Mouse (Mus musculus) heart, postnatal 25 days (tissue): ENCODE results near the gene Stx6. TPM values are rescaled to one million over a fixed set of nuclear protein-coding genes. Genes with fewer than 3 reads are reported as not detected.
"Not testable (repeated sequence)": the region's sequence is repeated elsewhere in the genome, so short reads cannot be mapped to it uniquely, and the experiment has no call there.

Source experiments
- DNase-seq: peaks from one replicate; pipeline ENCODE4 v3.0.0; 2022; ENCODE audit warnings: low spot score
- intact Hi-C: fragments of 180-260 bp; cut with DNase I; formaldehyde crosslinking; loops from one replicate; pipeline ENCODE4 v1.15.1; 2025
- total RNA-seq, 2 experiments: library from RNA; stranded (reverse); gene quantifications; 2 replicates each; pipeline ENCODE4 v1.2.3; 2021

Gene Stx6
- total RNA-seq, 2 experiments from 2014 or later = 25.2 to 26.5 TPM

DNA sequence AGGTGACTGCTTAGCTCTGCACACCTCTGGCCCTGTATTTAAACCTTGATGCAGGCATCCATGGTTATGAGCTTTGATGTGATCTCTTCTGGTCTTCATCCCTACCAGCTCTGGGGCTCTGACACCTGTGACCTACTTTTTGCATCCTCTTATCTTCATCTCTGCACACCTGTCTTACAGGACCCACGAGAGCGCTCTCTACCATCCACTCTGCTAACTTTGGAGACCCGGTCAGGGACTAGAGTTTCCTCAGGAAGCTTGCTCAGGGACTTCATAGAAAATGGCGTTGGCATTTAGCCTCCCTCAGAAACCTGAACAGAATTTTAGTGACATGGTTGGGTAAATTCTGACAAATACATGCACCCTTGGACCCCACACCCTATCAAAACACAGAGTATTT is 4.6 kb upstream of the Stx6 start:
- intact Hi-C loops = no loop called here

GRCm38 (mm10) chr1:155158970-155159484 is 512 bp downstream of the Stx6 start:
- intact Hi-C loops = loop anchor here (5.0 kb wide), 1 partner anchor 62 kb away; the partner anchor contains the start of gene Ier5
- DNase-seq = peak; percentile 36

More for the DNA sequence above, 4.6 kb upstream of the Stx6 start:
- no peak for DNase-seq

- intact Hi-C loops = no loop called here
These were observed 8.9 kb downstream of the Stx6 start for GRCm38 (mm10) chr1:155167453-155167852.

GRCm38 (mm10) chr1:155169935-155170334 is 11.4 kb downstream of the Stx6 start:
- no peak for DNase-seq
- intact Hi-C loops = no loop called here

More at GRCm38 (mm10) chr1:155167453-155167852, 8.9 kb downstream of the Stx6 start:
- no peak for DNase-seq

DNA sequence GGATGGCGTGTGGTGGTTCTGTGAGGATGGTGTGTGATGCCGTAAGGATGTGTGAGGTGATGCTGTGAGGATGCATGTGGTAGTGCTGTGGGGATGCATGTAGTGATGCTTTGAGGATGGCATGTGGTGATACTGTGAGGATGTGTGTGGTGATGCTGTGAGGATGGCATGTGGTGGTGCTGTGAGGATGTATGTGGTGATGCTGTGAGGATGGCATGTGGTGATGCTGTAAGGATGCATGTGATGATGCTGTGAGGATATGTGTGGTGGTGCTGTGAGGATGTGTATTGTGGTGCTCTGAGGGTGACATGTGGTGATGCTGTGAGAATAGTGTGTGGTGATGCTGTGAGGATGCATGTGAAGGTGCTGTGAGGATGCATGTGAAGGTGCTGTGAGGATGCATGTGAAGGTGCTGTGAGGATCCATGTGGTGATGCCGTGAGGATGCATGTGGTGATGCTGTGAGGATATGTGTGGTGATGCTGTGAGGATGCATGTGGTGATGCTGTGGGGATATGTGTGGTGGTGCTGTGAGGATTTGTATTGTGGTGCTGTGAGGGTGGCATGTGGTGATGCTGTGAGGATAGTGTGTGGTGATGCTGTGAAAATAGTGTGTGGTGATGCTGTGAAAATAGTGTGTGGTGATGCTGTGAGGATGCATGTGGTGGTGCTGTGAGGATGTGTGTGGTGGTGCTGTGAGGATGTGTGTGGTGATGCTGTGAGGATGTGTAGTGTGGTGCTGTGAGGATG is 14.6 kb downstream of the Stx6 start:
- intact Hi-C loops = no loop called here
- no peak for DNase-seq

- intact Hi-C loops, DNase-seq: not testable (repeated sequence)
These were observed 15.1 kb downstream of the Stx6 start for GRCm38 (mm10) chr1:155173644-155174016.

DNA sequence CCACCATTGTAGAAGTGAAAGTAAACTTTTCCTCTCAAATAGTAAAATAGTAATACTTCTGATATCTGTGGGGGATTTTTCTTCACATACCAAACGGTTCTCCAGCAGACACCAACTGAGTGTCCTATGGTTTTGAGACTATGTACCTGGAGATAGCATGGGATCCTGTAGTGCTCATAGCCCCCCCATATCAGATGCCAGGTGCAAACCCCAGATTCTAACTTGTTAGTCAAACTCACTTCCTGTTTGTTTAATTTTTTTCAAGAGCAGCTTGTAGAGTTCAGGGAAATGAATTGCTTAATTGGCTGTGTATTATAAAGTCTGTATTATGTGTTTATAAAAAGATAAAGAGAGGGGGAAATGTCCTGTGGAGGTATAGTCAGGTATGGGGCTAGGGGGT is 15.9 kb downstream of the Stx6 start:
- DNase-seq = no peak
- intact Hi-C loops = no loop called here

DNA sequence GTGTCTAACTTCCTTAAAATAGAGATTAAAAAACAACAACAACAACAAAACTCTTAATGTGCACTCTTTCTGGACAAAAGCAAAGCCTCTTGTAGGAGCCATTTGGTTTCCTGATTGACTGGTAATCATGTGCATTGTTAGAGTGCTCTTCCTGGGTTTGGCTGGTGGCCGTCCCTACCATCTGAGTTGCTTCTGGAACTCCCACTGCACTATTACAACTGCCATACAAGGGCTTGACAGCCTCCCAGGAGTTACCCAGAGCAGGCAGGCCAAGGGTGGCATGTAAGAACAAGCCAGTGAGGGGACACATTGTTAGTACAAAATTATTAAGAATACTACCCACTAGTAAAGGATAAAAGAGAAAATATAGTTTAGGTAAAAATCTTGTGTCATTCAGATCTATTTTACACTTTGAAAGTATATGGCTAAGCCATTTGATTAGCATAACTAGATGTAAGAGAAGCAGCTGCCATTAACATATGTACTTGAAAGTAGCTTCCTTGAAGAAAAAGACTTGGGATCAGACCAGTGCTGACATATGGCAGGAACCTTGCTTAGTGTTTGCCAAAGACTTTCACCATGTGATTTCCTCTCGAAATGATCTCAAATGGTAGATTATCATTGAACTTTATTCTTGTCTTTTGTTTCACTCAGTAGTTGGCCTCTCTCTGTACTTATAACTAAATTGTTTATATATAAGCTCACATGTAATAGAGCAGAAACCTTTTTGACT is 19.8 kb downstream of the Stx6 start:
- DNase-seq = no peak
- intact Hi-C loops = no loop called here

- intact Hi-C loops = no loop called here
- no peak for DNase-seq
These were observed 25.7 kb downstream of the Stx6 start for GRCm38 (mm10) chr1:155184191-155184590.

- intact Hi-C loops = no loop called here
- no peak for DNase-seq
These were observed 30.1 kb downstream of the Stx6 start for GRCm38 (mm10) chr1:155188656-155189055.

GRCm38 (mm10) chr1:155191219-155191618 is 32.7 kb downstream of the Stx6 start:
- DNase-seq = no peak
- intact Hi-C loops = no loop called here

- DNase-seq = no peak
These were observed 33.2 kb downstream of the Stx6 start for GRCm38 (mm10) chr1:155191671-155192070.

GRCm38 (mm10) chr1:155192805-155193368 is 34.4 kb downstream of the Stx6 start:
- intact Hi-C loops = no loop called here

More at GRCm38 (mm10) chr1:155191671-155192070, 33.2 kb downstream of the Stx6 start:
- intact Hi-C loops = no loop called here

DNA sequence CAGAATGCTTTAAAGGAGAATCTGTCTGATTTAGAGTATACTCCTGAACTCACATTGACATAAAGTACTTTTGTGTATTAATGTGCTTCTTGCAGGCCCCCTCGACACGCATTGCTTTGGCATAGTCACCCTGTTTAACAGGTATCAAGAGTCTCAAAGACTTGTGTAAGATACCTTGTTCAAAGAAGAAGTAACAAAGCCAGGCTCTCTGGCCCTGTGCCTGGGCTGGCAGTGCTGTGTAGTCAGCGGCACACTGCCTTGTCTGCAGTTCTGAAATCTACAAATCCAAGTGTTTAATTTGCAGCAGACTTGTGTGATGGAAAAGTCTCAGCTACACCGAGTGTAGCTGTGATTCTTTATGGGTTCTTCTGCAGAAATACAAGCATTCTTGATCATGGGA is 38.2 kb downstream of the Stx6 start:
- DNase-seq = no peak
- intact Hi-C loops = no loop called here

More at GRCm38 (mm10) chr1:155192805-155193368, 34.4 kb downstream of the Stx6 start:
- DNase-seq = no peak

DNA sequence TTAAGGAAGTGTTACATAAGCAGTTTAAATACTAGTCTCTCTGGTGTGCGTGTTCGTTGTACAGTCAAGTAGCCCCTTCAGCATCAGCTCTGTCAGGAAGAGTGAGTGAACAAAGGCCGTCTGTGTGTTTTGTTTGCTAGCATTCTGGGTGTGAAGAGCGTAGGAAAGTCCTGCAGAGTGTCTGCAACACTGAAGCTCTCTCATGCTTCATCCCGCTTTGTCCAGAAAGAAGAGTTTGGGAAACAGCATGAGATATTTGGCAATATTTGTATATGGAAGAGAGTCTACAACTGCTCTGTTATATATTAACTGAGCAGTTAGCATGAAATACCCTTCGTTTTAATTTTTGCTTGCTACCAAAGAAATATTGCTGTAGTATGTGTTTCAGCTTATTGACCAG is 41.0 kb downstream of the Stx6 start:
- intact Hi-C loops = no loop called here
- no peak for DNase-seq

DNA sequence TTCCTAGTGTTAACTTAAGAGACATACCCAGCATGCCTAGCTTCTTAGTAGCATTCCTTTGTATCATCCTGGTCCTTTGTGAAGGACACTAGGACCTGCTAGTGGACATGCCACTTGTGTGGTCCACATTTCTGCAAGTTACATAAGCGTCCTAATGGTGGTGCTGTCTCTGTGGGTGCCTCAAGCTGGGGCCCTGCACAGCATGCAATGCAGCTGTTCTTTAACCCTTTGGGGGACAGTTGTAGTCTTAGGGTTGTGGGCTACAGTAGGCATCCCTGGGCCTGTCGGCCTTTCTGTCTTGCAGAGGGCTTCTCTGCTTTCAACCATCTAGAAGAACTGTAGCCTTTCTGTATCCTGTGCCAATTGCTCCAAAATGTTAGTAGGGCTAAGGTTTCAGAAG is 42.5 kb downstream of the Stx6 start:
- intact Hi-C loops = no loop called here
- no peak for DNase-seq

GRCm38 (mm10) chr1:155201373-155201879 is 42.9 kb downstream of the Stx6 start:
- DNase-seq = no peak
- intact Hi-C loops = no loop called here

DNA sequence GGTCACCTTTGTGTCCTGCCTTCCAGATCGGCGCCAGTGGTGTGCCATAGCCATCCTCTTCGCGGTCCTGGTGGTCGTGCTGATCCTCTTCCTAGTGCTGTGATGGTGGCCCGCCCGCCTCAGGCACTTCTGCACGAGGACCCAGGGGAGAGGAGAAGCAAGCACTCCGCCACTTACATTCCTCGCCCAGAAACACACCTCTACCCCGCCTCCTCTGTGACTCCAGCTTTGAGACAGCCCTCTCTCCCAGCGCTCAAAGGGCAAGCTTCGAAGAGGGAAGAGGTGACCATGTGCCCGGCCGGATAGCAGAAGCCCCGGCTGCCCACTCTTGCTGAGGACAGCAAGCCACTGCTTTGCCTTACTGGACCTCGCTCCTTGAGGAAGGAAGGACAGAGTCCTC is 43.4 kb downstream of the Stx6 start:
- DNase-seq = no peak
- intact Hi-C loops = no loop called here

- intact Hi-C loops = no loop called here
- no peak for DNase-seq
These were observed 44.0 kb downstream of the Stx6 start for GRCm38 (mm10) chr1:155202472-155202871.

- intact Hi-C loops = no loop called here
- DNase-seq = no peak
These were observed 44.6 kb downstream of the Stx6 start for GRCm38 (mm10) chr1:155203101-155203500.
